Mouse (Mus musculus): ENCODE results near the gene Pxn. TPM values are rescaled to one million over a fixed set of nuclear protein-coding genes. Genes with fewer than 3 reads are reported as not detected.

Gene Pxn
- total RNA-seq, 2 experiments from 2014 or later: 18.8 to 20.8 TPM

DNA sequence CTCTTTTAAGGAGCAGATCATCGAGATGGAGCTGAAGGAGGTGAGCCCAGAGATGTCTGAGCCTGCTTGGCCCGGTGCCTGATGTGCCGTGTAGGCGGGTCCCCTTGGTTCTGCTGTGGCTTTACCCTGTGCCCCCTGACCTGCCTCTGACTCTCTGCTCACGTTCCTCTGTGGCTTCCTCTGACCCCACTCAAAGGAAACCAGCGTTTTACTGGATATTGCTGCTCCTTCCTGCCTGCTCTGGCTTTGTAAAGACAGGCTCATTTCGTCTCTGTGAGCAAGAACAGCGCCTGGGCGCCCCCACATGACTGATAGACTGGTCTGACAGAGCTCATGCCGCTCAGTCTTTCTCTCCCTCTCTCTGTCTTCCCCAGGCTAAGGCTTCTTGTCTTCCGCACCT lies 84.6 kb downstream of the Pxn start:
- DNase-seq (ENCODE audit: extremely low spot score in 1 of 2, low spot score in 2 of 2): no peak
- intact Hi-C loops (cut with DNase I): no loop called here

DNA sequence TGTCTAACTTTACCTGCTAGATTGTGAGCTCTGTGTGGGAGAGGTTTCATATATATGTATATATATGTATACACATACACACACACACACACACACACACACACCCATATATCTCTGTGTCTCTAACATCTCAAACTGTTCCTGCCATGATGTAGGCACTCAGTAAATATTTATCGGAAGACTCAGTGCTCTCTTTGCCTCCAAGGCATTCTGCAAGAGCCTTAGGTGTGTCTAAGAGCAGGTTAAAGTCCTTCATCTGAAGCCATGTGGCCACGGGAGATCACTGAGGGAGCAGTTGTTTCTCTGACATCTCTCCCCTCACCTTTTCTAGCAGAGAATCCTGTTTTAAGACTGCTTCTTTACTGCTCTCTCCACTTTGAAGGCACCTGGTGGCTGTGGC lies 85.0 kb downstream of the Pxn start:
- DNase-seq (ENCODE audit: extremely low spot score in 1 of 2, low spot score in 2 of 2): no peak
- intact Hi-C loops (cut with DNase I): no loop called here

DNA sequence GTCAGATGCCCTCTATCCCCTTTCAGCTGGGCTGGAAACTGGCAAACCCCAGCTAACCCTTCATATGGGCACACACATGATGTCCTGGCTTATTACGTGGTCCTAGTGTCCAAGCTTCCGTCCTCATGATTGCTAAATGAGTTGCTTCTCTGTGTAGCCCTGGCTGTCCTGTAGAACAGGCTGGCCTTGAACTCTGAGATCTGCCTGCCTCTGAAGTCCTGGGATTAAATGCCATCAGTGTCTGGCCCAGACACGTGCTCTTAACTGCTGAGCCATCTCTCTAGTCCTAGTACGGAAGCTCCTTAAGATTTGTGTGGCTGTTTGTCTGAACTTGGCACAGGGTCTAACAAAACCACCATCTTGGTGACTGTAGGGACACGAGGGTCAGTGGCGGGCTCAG lies 97.1 kb downstream of the Pxn start:
- intact Hi-C loops (cut with DNase I): no loop called here
- no peak for DNase-seq (ENCODE audit: extremely low spot score in 1 of 2, low spot score in 2 of 2)

Small RNAs within 50 kb of the gene (microRNA-seq; reads per million reads assigned to microRNA genes)
- gene Mir7029: 0.86 reads per million

Other genes with a start within 250 kb of the Pxn start
- 100 to 1,000 TPM; 256 to 269 TPM for gene Rnf10, start 233.8 kb upstream of the Pxn start, total RNA-seq (2021)
- gene Coq5, start 227.0 kb upstream of the Pxn start, total RNA-seq (2021): 10 to 100 TPM; 36.4 to 37.1 TPM
- gene Dynll1, start 205.7 kb upstream of the Pxn start, total RNA-seq (2021): 100 to 1,000 TPM; 702 to 749 TPM
- gene Srsf9, start 179.5 kb upstream of the Pxn start, total RNA-seq (2021): 10 to 100 TPM; 59.6 to 64.6 TPM
- 10 to 100 TPM; 23.8 to 25.5 TPM for gene Gatc, start 165.5 kb upstream of the Pxn start, total RNA-seq (2021)
- 10 to 100 TPM; 30.3 to 32.8 TPM for gene Triap1, start 165.5 kb upstream of the Pxn start, total RNA-seq (2021)
- gene Cox6a1, start 157.7 kb upstream of the Pxn start, total RNA-seq (2021): 100 to 1,000 TPM; 685 to 725 TPM
- gene Msi1, start 77.1 kb upstream of the Pxn start, total RNA-seq (2021): 10 to 100 TPM; 54.2 to 58.0 TPM
- gene Pla2g1b, start 40.4 kb upstream of the Pxn start, total RNA-seq (2021): not detected
- gene Sirt4, start 22.0 kb upstream of the Pxn start, total RNA-seq (2021): 10 to 100 TPM; 26.8 to 31.2 TPM
- gene Rplp0, start 52.8 kb downstream of the Pxn start, total RNA-seq (2021): 100 to 1,000 TPM; 400 to 410 TPM
- 10 to 100 TPM; 71.3 to 75.0 TPM for gene Gcn1l1, start 58.6 kb downstream of the Pxn start, total RNA-seq (2021)
- 10 to 100 TPM; 91.6 to 94.6 TPM for gene Rab35, start 125.2 kb downstream of the Pxn start, total RNA-seq (2021)
- 100 to 1,000 TPM; 120 to 129 TPM for gene Bicdl1, start 224.9 kb downstream of the Pxn start, total RNA-seq (2021)

Measured in left cerebral cortex, postnatal 10 days (tissue).